Mouse (Mus musculus) ovary, postnatal 36 days (tissue): ENCODE measurements around the gene Cbfa2t2.

Source experiments
- DNase-seq: peaks from one replicate; pipeline ENCODE4 v3.0.0; 2022; ENCODE audit warnings: low spot score, mixed read lengths

Cbfa2t2 gene

GRCm38 (mm10) chr2:154538710-154539109 lies 102.4 kb downstream of the Cbfa2t2 start:
- no peak for DNase-seq

DNA sequence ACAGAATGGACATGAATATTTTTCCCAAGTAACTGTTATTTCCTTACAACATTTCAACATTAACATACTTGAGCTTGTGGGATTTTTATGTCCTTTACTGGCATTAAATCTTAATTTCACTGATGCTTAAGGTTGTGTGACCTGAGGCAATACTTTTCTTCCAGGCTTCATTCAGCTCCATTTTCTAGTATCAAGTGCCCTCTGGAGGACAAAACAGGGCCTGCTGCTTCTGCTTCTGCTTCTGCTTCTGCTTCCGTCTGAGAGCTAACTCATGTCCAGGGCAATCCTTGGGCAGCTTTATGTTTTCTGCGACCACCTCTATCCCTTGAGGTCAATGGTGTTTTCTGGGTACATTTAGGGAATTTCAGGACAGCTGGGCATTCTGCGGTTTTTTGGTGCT lies 103.4 kb downstream of the Cbfa2t2 start:
- DNase-seq, result no peak

DNA sequence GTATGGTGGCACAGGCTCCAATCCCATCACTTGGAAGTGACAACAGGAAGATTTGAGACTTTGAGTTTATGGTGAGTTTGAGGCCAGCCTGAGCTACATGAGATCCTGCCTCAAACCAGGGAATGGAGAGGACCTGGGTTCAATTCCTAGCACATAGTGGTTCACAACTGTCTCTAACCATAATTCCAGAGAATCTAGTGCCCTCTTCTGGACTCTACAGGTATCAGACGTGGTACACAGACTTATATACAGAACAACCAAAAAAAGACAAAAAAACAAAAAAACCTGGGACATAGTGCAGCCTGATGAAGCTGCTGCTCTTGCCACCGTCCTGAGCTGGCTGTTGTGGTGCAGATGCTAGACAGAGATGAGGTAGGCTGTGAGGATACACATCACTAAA lies 105.3 kb downstream of the Cbfa2t2 start:
- DNase-seq, result no peak

DNA sequence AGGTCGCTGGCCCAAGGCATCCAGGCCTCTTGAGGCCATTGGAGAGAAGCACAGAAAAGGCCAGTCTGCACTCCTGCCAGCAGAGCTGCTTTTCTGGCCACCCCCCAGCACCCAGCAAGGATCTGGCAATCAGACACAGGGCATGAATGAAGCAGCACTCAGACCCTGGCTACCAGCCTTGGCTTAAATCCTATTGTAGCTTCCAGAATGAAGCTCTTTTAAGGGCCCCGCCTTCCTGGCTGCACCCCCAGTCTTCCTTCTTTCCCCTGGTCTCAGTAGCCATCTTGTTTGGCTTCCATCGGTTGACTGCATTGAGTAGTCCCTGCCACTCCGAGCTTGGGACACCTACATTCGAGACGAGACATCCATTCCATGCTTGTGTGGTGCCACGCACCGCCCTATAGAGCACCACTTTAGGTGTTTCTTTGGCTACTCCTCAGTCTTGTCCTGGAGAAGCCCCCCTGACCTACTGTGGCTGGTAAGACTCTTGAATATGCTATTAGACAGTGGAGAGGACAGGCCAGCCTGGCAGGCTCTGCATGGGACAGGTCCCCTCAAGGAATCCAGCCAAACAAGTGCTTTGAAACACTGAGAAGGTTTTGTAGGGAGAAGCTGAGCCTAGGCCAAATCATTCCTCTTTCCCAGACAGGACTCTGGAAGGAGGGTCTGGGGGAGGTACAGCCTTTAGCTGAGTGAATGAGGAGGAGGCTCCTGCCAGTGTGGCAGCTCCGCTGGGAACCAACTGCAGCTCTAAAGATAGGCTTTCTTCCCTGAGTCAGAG lies 107.5 kb downstream of the Cbfa2t2 start:
- DNase-seq, result peak; percentile 43

DNA sequence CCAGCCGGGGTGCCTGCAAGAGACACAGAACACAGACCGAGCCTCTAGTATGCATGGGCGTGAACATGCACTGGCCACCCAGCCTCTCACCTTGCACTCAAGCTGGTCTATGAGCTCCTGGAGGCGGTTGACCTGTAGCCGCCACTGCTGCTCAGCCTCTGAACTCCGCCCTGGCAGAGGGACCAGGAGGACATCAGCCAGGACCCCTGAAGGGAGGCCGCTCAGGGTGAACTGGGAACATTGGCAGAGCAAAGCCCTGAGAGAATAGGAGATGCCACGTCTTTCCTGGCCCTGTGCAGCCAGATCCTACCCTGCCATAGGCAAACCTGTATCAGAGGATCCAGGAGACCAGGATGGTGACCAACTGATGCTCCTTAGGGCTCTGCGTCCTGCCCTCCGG lies 110.4 kb downstream of the Cbfa2t2 start, which contains the start of gene 1700003F12Rik:
1700003F12Rik (plus strand) TSS at position 375 of the 400 bp plus-strand sequence.
- DNase-seq, result no peak

GRCm38 (mm10) chr2:154548688-154549087 lies 112.4 kb downstream of the Cbfa2t2 start:
- DNase-seq, result no peak

DNA sequence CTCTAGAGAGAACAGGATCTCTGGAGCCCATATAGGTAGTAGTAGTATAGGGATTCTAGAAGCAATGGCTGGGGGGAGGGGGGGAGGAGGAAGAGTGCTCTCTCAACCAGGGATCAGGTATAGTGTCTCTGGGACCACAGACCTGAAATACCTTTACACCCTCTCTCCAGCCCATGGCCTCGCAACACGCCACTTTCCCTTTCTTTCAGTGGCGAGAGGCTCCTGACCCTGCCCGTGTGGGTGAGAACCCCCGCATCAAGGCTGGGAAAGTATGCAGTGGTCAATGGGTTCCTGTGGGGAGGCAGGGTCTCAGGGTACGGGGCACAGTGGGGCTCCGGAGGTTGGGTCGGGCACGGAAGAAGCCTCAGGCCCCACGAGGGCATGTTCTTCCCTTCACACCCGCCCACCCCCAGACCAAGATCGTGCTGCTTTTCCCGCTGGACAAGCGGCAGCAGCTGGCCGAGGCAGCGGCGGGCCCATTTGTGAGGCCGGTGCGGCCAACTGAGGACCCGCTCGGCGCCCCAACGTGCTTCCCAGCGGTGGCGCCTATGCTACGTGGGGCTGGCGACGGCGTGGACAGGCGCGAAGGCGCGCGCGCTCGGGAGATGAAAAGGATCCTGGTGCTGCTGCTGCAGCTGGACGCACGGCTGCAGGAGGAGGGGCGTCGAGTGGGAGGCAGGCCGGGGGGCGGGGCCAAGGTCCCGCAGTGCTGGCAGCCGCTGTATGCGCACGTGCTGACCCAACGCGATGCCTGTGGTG lies 113.0 kb downstream of the Cbfa2t2 start:
- peak; percentile 69 for DNase-seq

GRCm38 (mm10) chr2:154549886-154550189 lies 113.6 kb downstream of the Cbfa2t2 start:
- no peak for DNase-seq

DNA sequence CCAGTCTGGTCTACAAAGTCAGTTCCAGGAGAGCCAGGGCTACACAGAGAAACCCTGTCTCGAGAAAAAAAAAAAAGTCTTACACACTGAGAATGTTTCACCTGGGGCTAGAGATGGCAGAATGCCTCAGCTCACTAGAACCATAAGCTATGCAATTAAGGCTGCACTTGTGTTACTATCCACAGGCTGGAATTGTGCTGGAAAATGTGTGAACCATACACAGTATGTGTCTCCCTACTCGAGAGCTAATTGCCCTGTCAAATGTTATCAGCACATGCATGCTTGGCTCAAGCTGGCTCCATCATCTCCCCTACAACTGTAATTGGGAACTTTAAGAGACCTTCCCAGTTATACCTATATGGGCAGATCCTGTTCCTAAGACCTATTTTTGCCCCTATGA lies 114.7 kb downstream of the Cbfa2t2 start:
- DNase-seq, result no peak

DNA sequence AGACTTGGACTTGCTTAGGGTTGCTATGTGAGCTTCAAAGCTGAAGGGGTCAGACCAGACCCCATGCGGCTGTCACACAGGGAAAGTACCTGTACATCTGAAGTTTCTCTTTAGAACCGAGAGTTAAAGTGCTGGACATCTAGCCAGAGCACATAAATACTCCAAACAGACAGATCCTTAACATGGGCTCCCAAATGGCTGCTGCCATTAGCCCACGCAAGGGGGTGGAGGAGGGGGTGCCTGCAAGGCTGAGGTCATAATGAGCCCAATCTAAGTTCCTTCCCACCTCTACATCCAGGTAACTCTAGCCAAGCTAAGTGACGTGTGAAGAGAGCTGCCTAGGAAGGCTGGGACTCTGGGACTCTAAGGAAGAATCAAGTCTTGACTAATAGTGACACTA lies 115.2 kb downstream of the Cbfa2t2 start, which contains the start of gene Actl10:
Actl10 (plus strand) TSS at position 301 of the 400 bp plus-strand sequence.
- DNase-seq, result no peak

- DNase-seq, result no peak
Measured at GRCm38 (mm10) chr2:154551927-154552326, 115.6 kb downstream of the Cbfa2t2 start.

GRCm38 (mm10) chr2:154552424-154552907 lies 116.2 kb downstream of the Cbfa2t2 start:
- peak; percentile 69 for DNase-seq

- no peak for DNase-seq
Measured at GRCm38 (mm10) chr2:154555235-154555634, 119.0 kb downstream of the Cbfa2t2 start.

GRCm38 (mm10) chr2:154557184-154557832 lies 121.0 kb downstream of the Cbfa2t2 start:
- peak; percentile 35 for DNase-seq

GRCm38 (mm10) chr2:154558264-154559039 lies 122.2 kb downstream of the Cbfa2t2 start, which contains the start of gene Necab3:
Necab3 (minus strand) TSS chr2:154558890.
- DNase-seq, result peak; percentile 50

DNA sequence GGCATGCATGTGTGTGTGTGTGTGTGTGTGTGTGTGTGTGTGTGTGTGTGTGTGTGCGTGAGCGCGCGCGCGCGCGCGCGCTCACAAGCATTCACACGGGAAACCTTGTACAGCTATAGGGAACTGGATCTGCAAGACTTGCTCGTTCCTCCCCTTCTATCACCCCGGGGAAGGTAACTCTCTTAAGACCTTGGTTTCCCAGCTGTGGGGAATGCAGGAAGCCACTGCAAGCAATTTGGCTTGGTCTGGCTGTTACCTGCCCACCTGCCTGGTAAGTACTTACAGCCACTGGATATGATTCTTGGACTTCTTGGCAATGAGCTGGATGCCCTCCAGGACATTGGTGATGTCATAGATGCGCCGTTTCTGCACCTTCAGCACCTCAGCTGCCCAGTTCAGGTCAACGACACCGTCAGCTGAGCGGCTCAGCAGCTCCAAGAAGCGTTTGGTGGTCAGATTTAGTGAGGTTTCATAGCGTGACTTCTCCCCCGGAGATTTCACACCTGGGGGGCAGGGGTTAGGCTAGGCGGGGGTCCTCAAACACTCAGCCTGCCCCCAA lies 127.4 kb downstream of the Cbfa2t2 start:
- DNase-seq, result no peak

- no peak for DNase-seq
Measured at GRCm38 (mm10) chr2:154565562-154565961, 129.3 kb downstream of the Cbfa2t2 start.

DNA sequence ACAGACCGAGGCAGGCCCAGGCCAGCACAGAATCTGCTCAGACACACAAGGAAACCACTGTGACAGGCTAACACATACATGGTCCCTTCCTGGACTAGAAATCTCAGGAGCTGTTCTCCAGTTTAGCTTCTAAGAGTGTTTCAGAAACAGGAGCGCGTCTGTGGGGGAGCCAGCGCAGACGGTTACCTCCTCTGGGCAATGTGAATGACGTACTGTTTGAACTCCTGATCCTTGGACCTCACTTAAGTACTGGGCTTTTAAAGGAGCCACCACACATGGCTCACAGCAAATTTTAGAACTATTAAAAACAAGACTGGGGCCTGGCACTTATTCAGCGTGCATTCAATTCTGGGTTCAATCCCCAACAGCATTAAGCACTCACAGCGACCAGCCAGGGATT lies 130.4 kb downstream of the Cbfa2t2 start:
- no peak for DNase-seq

DNA sequence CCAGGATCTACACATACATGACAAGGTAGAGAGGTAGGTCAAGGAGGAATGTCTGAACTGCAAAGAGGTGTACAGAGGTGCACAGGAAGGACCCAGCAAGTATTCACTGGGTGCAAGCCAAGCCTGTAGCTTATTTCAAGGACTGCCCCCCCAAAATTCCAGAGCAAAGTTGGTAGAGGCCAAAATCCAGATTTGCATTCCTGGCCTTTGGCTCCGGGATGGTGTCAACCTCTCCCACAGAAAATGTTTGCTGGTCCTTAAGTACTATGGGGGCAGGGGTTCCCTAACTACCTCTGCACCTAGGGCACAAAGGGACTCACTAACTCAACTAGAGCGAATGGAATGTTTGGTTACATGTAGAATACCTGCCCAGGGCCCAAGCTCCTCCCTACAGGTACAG lies 131.5 kb downstream of the Cbfa2t2 start:
- DNase-seq, result no peak

GRCm38 (mm10) chr2:154568329-154569070 lies 132.2 kb downstream of the Cbfa2t2 start:
- peak; percentile 24 for DNase-seq
